Mouse (Mus musculus): ENCODE measurements around the gene Prss50. TPM values are rescaled to one million over a fixed set of nuclear protein-coding genes. Genes with fewer than 3 reads are reported as not detected.

Prss50 gene
- total RNA-seq, 2 experiments from 2014 or later = 0.32 to 0.51 TPM

GRCm38 (mm10) chr9:110895994-110896393, 38.2 kb downstream of the Prss50 start:
- no peak for DNase-seq (ENCODE audit: low spot score in 2 of 2)
- Histone ChIP-seq H3K4me3 (no peak overlapping the region), H3K27ac (no peak overlapping the region)
- TF ChIP-seq CTCF (conservative IDR thresholded peaks at IDR 0.05) = no peak

GRCm38 (mm10) chr9:110896595-110896994, 38.8 kb downstream of the Prss50 start:
- no peak overlapping the region for H3K27ac ChIP-seq
- DNase-seq (ENCODE audit: low spot score in 2 of 2) = no peak
- H3K4me3 ChIP-seq = no peak overlapping the region
- TF ChIP-seq CTCF (conservative IDR thresholded peaks at IDR 0.05) = no peak

GRCm38 (mm10) chr9:110899451-110900008, 41.8 kb downstream of the Prss50 start:
- Histone ChIP-seq H3K4me3 (no peak overlapping the region), H3K27ac (no peak overlapping the region)
- DNase-seq (ENCODE audit: low spot score in 2 of 2) = no peak
- TF ChIP-seq CTCF (conservative IDR thresholded peaks at IDR 0.05) = no peak

- Histone ChIP-seq H3K4me3 (no peak overlapping the region), H3K27ac (no peak overlapping the region)
- DNase-seq (ENCODE audit: low spot score in 2 of 2) = no peak
- TF ChIP-seq CTCF (conservative IDR thresholded peaks at IDR 0.05) = no peak
Measured at GRCm38 (mm10) chr9:110901204-110901603, 43.4 kb downstream of the Prss50 start.

- no peak for DNase-seq (ENCODE audit: low spot score in 2 of 2)
- no peak for TF ChIP-seq CTCF (conservative IDR thresholded peaks at IDR 0.05)
- no peak overlapping the region for H3K27ac ChIP-seq
- H3K4me3 ChIP-seq = no peak overlapping the region
Measured at GRCm38 (mm10) chr9:110902271-110902670, 44.5 kb downstream of the Prss50 start.

- DNase-seq (ENCODE audit: low spot score in 2 of 2) = no peak
Measured at GRCm38 (mm10) chr9:110907201-110907837, 49.6 kb downstream of the Prss50 start.

GRCm38 (mm10) chr9:110907838-110908630, 50.3 kb downstream of the Prss50 start:
- no peak for TF ChIP-seq CTCF (conservative IDR thresholded peaks at IDR 0.05)
- no peak overlapping the region for H3K27ac ChIP-seq
- H3K4me3 ChIP-seq = no peak overlapping the region
- no peak for DNase-seq (ENCODE audit: low spot score in 2 of 2)

More at GRCm38 (mm10) chr9:110907201-110907837, 49.6 kb downstream of the Prss50 start:
- Histone ChIP-seq H3K4me3 (no peak overlapping the region), H3K27ac (no peak overlapping the region)
- TF ChIP-seq CTCF (conservative IDR thresholded peaks at IDR 0.05) = no peak

GRCm38 (mm10) chr9:110908631-110909016, 50.9 kb downstream of the Prss50 start:
- DNase-seq (ENCODE audit: low spot score in 2 of 2) = no peak
- H3K4me3 ChIP-seq = no peak overlapping the region
- no peak overlapping the region for H3K27ac ChIP-seq
- no peak for TF ChIP-seq CTCF (conservative IDR thresholded peaks at IDR 0.05)

GRCm38 (mm10) chr9:110909371-110909967, 51.7 kb downstream of the Prss50 start:
- Histone ChIP-seq H3K4me3 (no peak overlapping the region), H3K27ac (no peak overlapping the region; the same call in 1 of the 2 replicates)
- DNase-seq (ENCODE audit: low spot score in 2 of 2) = no peak
- TF ChIP-seq CTCF (conservative IDR thresholded peaks at IDR 0.05) = no peak

Other genes with a start within 250 kb of the Prss50 start
- 1 to 10 TPM; 1.9 to 3.4 TPM for gene Nradd, start 233.5 kb upstream of the Prss50 start, total RNA-seq (2021)
- 10 to 100 TPM; 17.7 to 18.0 TPM for gene Nbeal2, start 203.8 kb upstream of the Prss50 start, total RNA-seq (2021)
- gene Ccdc12, start 201.5 kb upstream of the Prss50 start, total RNA-seq (2021) = 10 to 100 TPM; 50.2 to 66.0 TPM
- gene Myl3, start 116.1 kb upstream of the Prss50 start, total RNA-seq (2021) = not detected
- gene Pth1r, start 110.8 kb upstream of the Prss50 start, total RNA-seq (2021) = 1 to 10 TPM; 4.4 to 5.0 TPM
- not detected for gene Prss42, start 59.8 kb upstream of the Prss50 start, total RNA-seq (2021)
- gene Prss44, start 44.0 kb upstream of the Prss50 start, total RNA-seq (2021) = not detected
- under 1 TPM; 0.15 to 0.25 TPM for gene Prss43, start 31.3 kb upstream of the Prss50 start, total RNA-seq (2021)
- under 1 TPM in 1 of 2 experiments, not detected in 1; 0.51 TPM for gene Prss45, start 23.4 kb upstream of the Prss50 start, total RNA-seq (2021)
- gene Prss46, start 13.5 kb upstream of the Prss50 start, total RNA-seq (2021) = not detected
- gene Als2cl, start 21.9 kb downstream of the Prss50 start, total RNA-seq (2021) = 10 to 100 TPM in 1 of 2 experiments, 1 to 10 TPM in 1; 9.1 to 14.6 TPM
- 1 to 10 TPM; 1.9 to 2.0 TPM for gene Tmie, start 22.1 kb downstream of the Prss50 start, total RNA-seq (2021)
- not detected for gene Fam240a, start 58.9 kb downstream of the Prss50 start, total RNA-seq (2021)
- under 1 TPM; 0.49 TPM for gene Tdgf1, start 88.2 kb downstream of the Prss50 start, total RNA-seq (2021)
- gene Lrrc2, start 93.6 kb downstream of the Prss50 start, total RNA-seq (2021) = 1 to 10 TPM; 1.5 to 3.5 TPM
- gene Rtp3, start 132.6 kb downstream of the Prss50 start, total RNA-seq (2021) = under 1 TPM; 0.59 TPM
- gene Ltf, start 161.3 kb downstream of the Prss50 start, total RNA-seq (2021) = not detected
- gene Ccrl2, start 199.6 kb downstream of the Prss50 start, total RNA-seq (2021) = under 1 TPM; 0.69 to 0.72 TPM

All from layer of hippocampus, adult 2 months (tissue).